In the genomic region with DNA sequence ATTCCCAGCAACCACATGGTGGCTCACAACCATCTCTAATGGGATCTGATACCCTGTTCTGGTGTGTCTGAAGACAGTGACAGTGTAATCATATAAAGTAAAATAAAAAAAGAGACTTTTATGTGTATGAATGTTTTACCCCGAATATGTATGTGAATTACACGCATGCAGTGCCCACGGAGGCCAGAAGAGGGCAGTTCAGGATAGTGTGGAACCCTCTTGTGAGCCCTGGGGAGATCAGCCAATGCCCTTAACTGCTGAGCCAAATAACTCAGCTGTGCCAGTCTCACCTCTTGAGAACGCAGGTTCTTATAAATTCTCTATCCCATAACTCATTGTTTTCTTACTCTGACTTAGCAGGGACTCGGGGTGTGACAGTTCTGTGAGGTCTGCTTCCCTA, we compare ENCODE assay signal across 9 mouse cellular contexts. TPM values are rescaled to one million over a fixed set of nuclear protein-coding genes. Genes with fewer than 3 reads are reported as not detected.
DNase-seq lines count a peak whose midpoint lies in the region; ATAC-seq and TF ChIP-seq lines count a peak whose summit lies in the region.
"Had no signal": no experiment of that assay in that cellular context is flagged by ENCODE, and none has a peak within 500 bp of the region (broad histone marks: within the 10 kb centered on the region; RNA-seq: fewer than 3 reads in every experiment).

No protein-coding gene starts in this region.

- dilution Hi-C loops in CH12.LX (cut with MboI; ENCODE audit: extremely low pct_ligation_motif_present, extremely low pct_unique_long_range_greater_than_20kb, low sequenced_read_pairs): no loop called here

- no peak overlapping the region for H3K27ac ChIP-seq in kidney, postnatal 0 days
- no peak overlapping the region for H3K27ac ChIP-seq in kidney, embryonic 15.5 days
- H3K27ac ChIP-seq in CH12.LX (ENCODE audit: insufficient read depth, low read depth) (no peak overlapping the region), MEL (ENCODE audit: control insufficient read depth, low read depth, low read length) (no peak overlapping the region)

- TF ChIP-seq EP300 in CH12.LX (IDR thresholded peaks at IDR 0.05; ENCODE audit: low read length): no peak
- no peak for TF ChIP-seq EP300 in MEL (IDR thresholded peaks at IDR 0.05; ENCODE audit: low read depth in 1 of 2, low read length in 2 of 2)

- no peak overlapping the region for H3K4me2 ChIP-seq in kidney, postnatal 0 days (ENCODE audit: low read length)
- H3K4me2 ChIP-seq in kidney, embryonic 15.5 days: no peak overlapping the region
- H3K4me2 ChIP-seq in CH12.LX (ENCODE audit: insufficient read depth, low read depth, poor library complexity, severe bottlenecking): no peak overlapping the region

- no peaks in the 10 kb centered on the region for H3K9me3 ChIP-seq in kidney, postnatal 0 days (replicated peaks; ENCODE audit: low read length)
- no peaks in the 10 kb centered on the region for H3K9me3 ChIP-seq in kidney, embryonic 15.5 days (replicated peaks)
- H3K9me3 ChIP-seq in CH12.LX (replicated peaks; ENCODE audit: low read length) (no peaks in the 10 kb centered on the region), MEL (replicated peaks; ENCODE audit: insufficient read depth, low read length) (no peaks in the 10 kb centered on the region)

- H3K36me3 ChIP-seq in kidney, postnatal 0 days (ENCODE audit: insufficient read depth, low read length): peaks cover 26% of the 10 kb centered on the region
- H3K36me3 ChIP-seq in kidney, embryonic 15.5 days: peaks cover 40% of the 10 kb centered on the region
- H3K36me3 ChIP-seq in CH12.LX (replicated peaks in 1 of 2; ENCODE audit: control insufficient read depth in 1 of 2, insufficient read depth in 1 of 2, low read length in 1 of 2): peaks cover 34 to 83% of the 10 kb centered on the region in 2 experiments
- H3K36me3 ChIP-seq in MEL (ENCODE audit: control insufficient read depth in 1 of 2, insufficient read depth in 2 of 2, low read length in 2 of 2): no peaks in the 10 kb centered on the region

- H3K4me3 ChIP-seq in kidney, postnatal 0 days (replicated peaks; ENCODE audit: low read depth, low read length): no peak overlapping the region
- no peak overlapping the region for H3K4me3 ChIP-seq in kidney, embryonic 15.5 days (replicated peaks)
- H3K4me3 ChIP-seq in CH12.LX (replicated peaks in 1 of 3; ENCODE audit: low read depth in 2 of 3, low read length in 2 of 3, poor library complexity in 1 of 3) (no peak overlapping the region), MEL (ENCODE audit: control insufficient read depth in 1 of 2, insufficient read depth in 1 of 2, low read depth in 2 of 2, low read length in 2 of 2) (no peak overlapping the region)

- no peaks in the 10 kb centered on the region for H3K27me3 ChIP-seq in kidney, postnatal 0 days (ENCODE audit: insufficient read depth, low read length)
- no peaks in the 10 kb centered on the region for H3K27me3 ChIP-seq in kidney, embryonic 15.5 days
- H3K27me3 ChIP-seq in CH12.LX (replicated peaks) (no peaks in the 10 kb centered on the region), MEL (ENCODE audit: control insufficient read depth in 1 of 2, insufficient read depth in 2 of 2, low read length in 2 of 2) (no peaks in the 10 kb centered on the region)

- no peak overlapping the region for H3K9ac ChIP-seq in kidney, postnatal 0 days (ENCODE audit: low read depth, low read length)
- no peak overlapping the region for H3K9ac ChIP-seq in kidney, embryonic 15.5 days
- H3K9ac ChIP-seq in CH12.LX (ENCODE audit: insufficient read depth, low read depth): no peak overlapping the region
- H3K9ac ChIP-seq in MEL (ENCODE audit: control insufficient read depth, low read depth, low read length, poor library complexity, severe bottlenecking): no peak overlapping the region

- in situ Hi-C loops in CH12.LX (cut with MboI; ENCODE audit: low pct_ligation_motif_present, low pct_unique_long_range_greater_than_20kb, low sequenced_read_pairs): no loop called here

- no peak for ATAC-seq in kidney, postnatal 0 days (replicated peaks; ENCODE audit: low FRiP score, low read depth)
- no peak for ATAC-seq in kidney, embryonic 15.5 days (replicated peaks; ENCODE audit: low FRiP score)

- no peaks in the 10 kb centered on the region for H3K79me2 ChIP-seq in CH12.LX (replicated peaks; ENCODE audit: control insufficient read depth, extremely low read depth, insufficient read depth, poor library complexity, severe bottlenecking)
- no peaks in the 10 kb centered on the region for H3K79me2 ChIP-seq in MEL (ENCODE audit: control insufficient read depth, insufficient read depth, low read length, poor library complexity)

- 64% methylated on average over 5 of the region's 5 CpGs for WGBS in kidney, postnatal 0 days
- WGBS in kidney, embryonic 15.5 days: 62% methylated on average over 5 of the region's 5 CpGs

- no peaks in the 10 kb centered on the region for H3K4me1 ChIP-seq in kidney, postnatal 0 days (replicated peaks; ENCODE audit: insufficient read depth, low read length)
- no peaks in the 10 kb centered on the region for H3K4me1 ChIP-seq in kidney, embryonic 15.5 days
- H3K4me1 ChIP-seq in CH12.LX (ENCODE audit: control insufficient read depth in 1 of 2, insufficient read depth in 2 of 2): peaks cover 0 to 15% of the 10 kb centered on the region in 2 experiments; a peak in 3 of 4 replicates
- no peaks in the 10 kb centered on the region for H3K4me1 ChIP-seq in MEL (ENCODE audit: control insufficient read depth in 1 of 2, insufficient read depth in 2 of 2, low read length in 2 of 2)

- TF ChIP-seq RAD21 in CH12.LX (IDR thresholded peaks at IDR 0.05; ENCODE audit: low read depth, low read length) (peak; percentile 43), MEL (IDR thresholded peaks at IDR 0.05; ENCODE audit: low read depth, low read length) (peak; percentile 30)

- TF ChIP-seq POLR2A in CH12.LX (IDR thresholded peaks at IDR 0.05; ENCODE audit: low read depth, low read length): no peak
- no peak for TF ChIP-seq POLR2A in MEL (IDR thresholded peaks at IDR 0.05; ENCODE audit: control insufficient read depth in 1 of 2, insufficient read depth in 1 of 2, low read depth in 1 of 2, low read length in 2 of 2, poor library complexity in 1 of 2)

- TF ChIP-seq CTCF in kidney, postnatal 0 days (IDR thresholded peaks at IDR 0.05; ENCODE audit: low read depth): peak; percentile 61
- peak; percentile 47 to 60; a peak in 3 of 4 replicates for TF ChIP-seq CTCF in CH12.LX (conservative IDR thresholded peaks at IDR 0.05 in 1 of 2, IDR thresholded peaks at IDR 0.05 in 1 of 2; ENCODE audit: low read depth in 2 of 2, low read length in 2 of 2)
- peak; percentile 52 to 67 (median 59) for TF ChIP-seq CTCF in MEL (IDR thresholded peaks at IDR 0.05 in 2 of 3, conservative IDR thresholded peaks at IDR 0.05 in 1 of 3; ENCODE audit: control insufficient read depth in 1 of 3, insufficient read depth in 1 of 3, low read depth in 2 of 3, low read length in 3 of 3, poor library complexity in 1 of 3, severe bottlenecking in 1 of 3)

- DNase-seq in kidney, postnatal 0 days (ENCODE audit: low spot score): peak; percentile 35
- DNase-seq in CH12.LX (ENCODE audit: extremely low read depth) (peak; percentile 35), MEL (ENCODE audit: low read depth, low spot score) (peak; percentile 65)
- peak; percentile 13 for DNase-seq in lung, postnatal 14 days
- DNase-seq in frontal cortex, postnatal 14 days (ENCODE audit: low spot score in 2 of 2): no peak
- DNase-seq in ovary, adult 18-20 months (ENCODE audit: low spot score): no peak
- DNase-seq: cerebellum, adult 9-11 months; gastrocnemius, postnatal 10 days had no signal

TF ChIP-seq in CH12.LX, 34 proteins besides CTCF, POLR2A, EP300 and RAD21:
- TF ChIP-seq ELF1 (IDR thresholded peaks at IDR 0.05; ENCODE audit: low read depth, low read length) (no peak), SMC3 (IDR thresholded peaks at IDR 0.05; ENCODE audit: low read depth, low read length) (peak; percentile 17)

TF ChIP-seq in MEL, 35 proteins besides CTCF, POLR2A, EP300 and RAD21:
- peak; percentile 36 for TF ChIP-seq SMC3 (IDR thresholded peaks at IDR 0.05; ENCODE audit: low read depth, low read length)
- no peak for TF ChIP-seq POLR2AphosphoS5 (IDR thresholded peaks at IDR 0.05; ENCODE audit: borderline replicate concordance, low read depth, low read length)

RNA-seq across cellular contexts. Expression of a gene that starts 12.9 kb away (rescaled TPM):
- 0.27 and 0.28 TPM in 2 replicates for polyA plus RNA-seq in kidney, postnatal 0 days (2015; fragmentation: Nextera tagmentation; extraction: Ambion mirVana)
- 0.32 and 0.36 TPM in 2 replicates for polyA plus RNA-seq in kidney, embryonic 15.5 days (2015; fragmentation: Nextera tagmentation; extraction: Ambion mirVana)
- total RNA-seq in CH12.LX (2012; rRNA removed): not detected in 2 replicates
- not detected in 2 replicates for total RNA-seq in CH12.LX (2014; rRNA removed)
- polyA plus RNA-seq in CH12.LX (2012; ENCODE audit: insufficient read length, low read depth): not detected in 2 replicates
- not detected in 2 replicates for total RNA-seq in MEL (2012; rRNA removed)
- not detected for polyA plus RNA-seq in MEL (2012; ENCODE audit: insufficient read depth in 1 of 2, insufficient read length in 2 of 2, low read depth in 1 of 2, low replicate concordance in 2 of 2, missing spikeins in 1 of 2)

RNA-seq across cellular contexts. Expression of a gene that starts 43.0 kb away (rescaled TPM):
- 22.0 and 25.5 TPM in 2 replicates for polyA plus RNA-seq in kidney, postnatal 0 days (2015; fragmentation: Nextera tagmentation; extraction: Ambion mirVana)
- 36.0 and 40.7 TPM in 2 replicates for polyA plus RNA-seq in kidney, embryonic 15.5 days (2015; fragmentation: Nextera tagmentation; extraction: Ambion mirVana)
- total RNA-seq in CH12.LX (2012; rRNA removed) (21.3 and 24.9 TPM in 2 replicates), CH12.LX (2014; rRNA removed) (34.5 and 48.8 TPM in 2 replicates), MEL (2012; rRNA removed) (32.8 and 34.9 TPM in 2 replicates)
- polyA plus RNA-seq in CH12.LX (2012; ENCODE audit: insufficient read length, low read depth) (39.8 and 58.3 TPM in 2 replicates), MEL (2012; ENCODE audit: insufficient read depth in 1 of 2, insufficient read length in 2 of 2, low read depth in 1 of 2, low replicate concordance in 2 of 2, missing spikeins in 1 of 2) (10 to 100 TPM in 1 of 2 experiments, not detected in 1; 79.5 TPM)

Comparison
In these comparisons a context has a peak if more than half of its experiments do, and no peak if none do; other contexts are left out.
1. DNase-seq: peak in kidney, postnatal 0 days (single experiment), CH12.LX (single experiment), MEL (single experiment) and lung, postnatal 14 days (single experiment); none in frontal cortex, postnatal 14 days (0 of 2) and ovary, adult 18-20 months (single experiment).
2. Peak in every context shown above with its lines, with median percentiles within 50 percentile points of each other: CTCF ChIP-seq.